Mouse (Mus musculus): Measurements from ENCODE around the gene Gm20777.
"Not testable (repeated sequence)": the region's sequence is repeated elsewhere in the genome, so short reads cannot be mapped to it uniquely, and the experiment has no call there.

The Gm20777 gene

GRCm38 (mm10) chrY:10752350-10752749 is at the start of gene Gm20777:
Gene Gm20777 (minus strand): TSS chrY:10752450.
- not testable (repeated sequence) for DNase-seq (ENCODE audit: low read depth)

- not testable (repeated sequence) for DNase-seq (ENCODE audit: low read depth)
Observed at GRCm38 (mm10) chrY:10709551-10709950, 42.7 kb downstream of the Gm20777 start.

GRCm38 (mm10) chrY:10708761-10709160 is 43.5 kb downstream of the Gm20777 start:
- DNase-seq (ENCODE audit: low read depth): not testable (repeated sequence)

- DNase-seq (ENCODE audit: low read depth): not testable (repeated sequence)
Observed at GRCm38 (mm10) chrY:10708226-10708625, 44.0 kb downstream of the Gm20777 start.

GRCm38 (mm10) chrY:10706686-10707085 is 45.6 kb downstream of the Gm20777 start:
- not testable (repeated sequence) for DNase-seq (ENCODE audit: low read depth)

Measured in naive thymus-derived CD4-positive, alpha-beta T cell, adult 2 months (primary cell).